Comparison of ENCODE assay signal across 8 mouse cellular contexts in genomic region chr15:83042655-83043361, GRCm38 (mm10). TPM values are rescaled to one million over a fixed set of nuclear protein-coding genes. Genes with fewer than 3 reads are reported as not detected.
DNase-seq lines count a peak whose midpoint lies in the region; ATAC-seq lines count a peak whose summit lies in the region.

No protein-coding gene starts in this region.

- H3K27ac ChIP-seq in forebrain, embryonic 13.5 days, result peak overlapping the region; percentile 78
- H3K27ac ChIP-seq in limb, embryonic 13.5 days, result no peak overlapping the region

- H3K27me3 ChIP-seq in forebrain, embryonic 13.5 days, result no peaks in the 10 kb centered on the region
- H3K27me3 ChIP-seq in limb, embryonic 13.5 days, result no peaks in the 10 kb centered on the region

- H3K4me3 ChIP-seq in forebrain, embryonic 13.5 days, result no peak overlapping the region; the same call in 1 of the 2 replicates
- H3K4me3 ChIP-seq in limb, embryonic 13.5 days, result no peak overlapping the region

- DNase-seq in CD4-positive, CD25-positive, alpha-beta regulatory T cell, adult 2 months (ENCODE audit: low read depth, low spot score), result peak; percentile 33
- peak; percentile 65 for DNase-seq in CD4-positive helper T cell, adult 2 months (ENCODE audit: low read depth, low spot score)
- DNase-seq in lung, postnatal 14 days, result no peak
- no peak for DNase-seq in lung, postnatal 36 days

- no peak for ATAC-seq in CD4-positive, CD25-positive, alpha-beta regulatory T cell, adult 4 months
- peak; percentile 75 for ATAC-seq in forebrain, embryonic 13.5 days
- peak; percentile 37; the same call in 1 of the 2 replicates for ATAC-seq in limb, embryonic 13.5 days (ENCODE audit: low FRiP score, low read depth)
- no peak for ATAC-seq in megakaryocyte, adult 5-6 weeks (ENCODE audit: poor library complexity, severe bottlenecking)

- H3K9ac ChIP-seq in forebrain, embryonic 13.5 days, result peak overlapping the region; percentile 56; the same call in 1 of the 2 replicates
- peak overlapping the region; percentile 43; the same call in 1 of the 2 replicates for H3K9ac ChIP-seq in limb, embryonic 13.5 days

- H3K4me2 ChIP-seq in forebrain, embryonic 13.5 days, result peak overlapping the region; percentile 52
- peak overlapping the region; percentile 48 for H3K4me2 ChIP-seq in limb, embryonic 13.5 days (replicated peaks)

- peaks cover 3% of the 10 kb centered on the region for H3K9me3 ChIP-seq in forebrain, embryonic 13.5 days (replicated peaks)
- peaks cover 9% of the 10 kb centered on the region for H3K9me3 ChIP-seq in limb, embryonic 13.5 days

- H3K36me3 ChIP-seq in forebrain, embryonic 13.5 days (ENCODE audit: poor library complexity, severe bottlenecking), result no peaks in the 10 kb centered on the region
- H3K36me3 ChIP-seq in limb, embryonic 13.5 days, result no peaks in the 10 kb centered on the region

- WGBS in forebrain, embryonic 13.5 days, result 3% methylated on average over 6 of the region's 6 CpGs
- WGBS in limb, embryonic 13.5 days, result 11% methylated on average over 6 of the region's 6 CpGs

- H3K4me1 ChIP-seq in forebrain, embryonic 13.5 days, result peaks cover 47% of the 10 kb centered on the region
- peaks cover 38% of the 10 kb centered on the region for H3K4me1 ChIP-seq in limb, embryonic 13.5 days

RNA-seq across cellular contexts. Expression of gene Nfam1, which starts 9.7 kb away (rescaled TPM):
- 1 to 10 TPM in 1 of 2 experiments, under 1 TPM in 1; 0.22 to 1.1 TPM for polyA plus RNA-seq in CD4-positive, CD25-positive, alpha-beta regulatory T cell, adult 4 months (2017; shearing (Covaris generic))
- polyA plus RNA-seq in forebrain, embryonic 13.5 days (2015; fragmentation: Nextera tagmentation; extraction: Ambion mirVana), result 1.2 and 1.5 TPM in 2 replicates
- polyA plus RNA-seq in limb, embryonic 13.5 days (2015; fragmentation: Nextera tagmentation; extraction: Ambion mirVana), result 3.4 TPM in 2 replicates
- 159 TPM in 2 replicates for total RNA-seq in megakaryocyte, adult 5-6 weeks (2015)
- total RNA-seq in megakaryocyte, adult 5-6 weeks (2017), result 189 and 212 TPM in 2 replicates

RNA-seq across cellular contexts. Expression of gene Serhl, which starts 46.5 kb away (rescaled TPM):
- polyA plus RNA-seq in CD4-positive, CD25-positive, alpha-beta regulatory T cell, adult 4 months (2017; shearing (Covaris generic)), result 10 to 100 TPM; 81.9 to 88.8 TPM
- polyA plus RNA-seq in forebrain, embryonic 13.5 days (2015; fragmentation: Nextera tagmentation; extraction: Ambion mirVana), result 35.4 and 36.9 TPM in 2 replicates
- polyA plus RNA-seq in limb, embryonic 13.5 days (2015; fragmentation: Nextera tagmentation; extraction: Ambion mirVana), result 58.9 and 59.5 TPM in 2 replicates
- total RNA-seq in megakaryocyte, adult 5-6 weeks (2015), result 36.6 and 46.4 TPM in 2 replicates
- total RNA-seq in megakaryocyte, adult 5-6 weeks (2017), result 27.0 and 34.6 TPM in 2 replicates

RNA-seq across cellular contexts. Expression of gene Tcf20, which starts 55.1 kb away (rescaled TPM):
- polyA plus RNA-seq in CD4-positive, CD25-positive, alpha-beta regulatory T cell, adult 4 months (2017; shearing (Covaris generic)), result 10 to 100 TPM; 15.9 to 19.7 TPM
- 15.3 and 18.6 TPM in 2 replicates for polyA plus RNA-seq in forebrain, embryonic 13.5 days (2015; fragmentation: Nextera tagmentation; extraction: Ambion mirVana)
- 13.9 and 14.3 TPM in 2 replicates for polyA plus RNA-seq in limb, embryonic 13.5 days (2015; fragmentation: Nextera tagmentation; extraction: Ambion mirVana)
- 40.7 and 46.5 TPM in 2 replicates for total RNA-seq in megakaryocyte, adult 5-6 weeks (2015)
- 75.9 and 85.2 TPM in 2 replicates for total RNA-seq in megakaryocyte, adult 5-6 weeks (2017)

Comparison
In these comparisons a context has a peak if more than half of its experiments do, and no peak if none do; other contexts are left out.
1. DNase-seq: peak in CD4-positive, CD25-positive, alpha-beta regulatory T cell, adult 2 months (single experiment) and CD4-positive helper T cell, adult 2 months (single experiment); none in lung, postnatal 14 days (single experiment) and lung, postnatal 36 days (single experiment).
2. ATAC-seq: peak in forebrain, embryonic 13.5 days (single experiment) and limb, embryonic 13.5 days (single experiment); none in CD4-positive, CD25-positive, alpha-beta regulatory T cell, adult 4 months (single experiment) and megakaryocyte, adult 5-6 weeks (single experiment).